Mouse (Mus musculus) adipocyte (in vitro differentiated cells): ENCODE measurements at regions not wholly inside any gene's neighbourhood (a gene's known extent, or its start where the extent isn't known, plus 50 kb on each side); places are given as distances from the start of the nearest gene placed in this dataset.

Experiments used
- DNase-seq: peaks from one replicate; pipeline ENCODE4 v3.0.0-alpha.2; 2016; ENCODE audit warnings: low spot score

- DNase-seq: peak; percentile 86
These were observed 51.7 kb upstream of the Caprin1 start for GRCm38 (mm10) chr2:103848923-103849700.

- DNase-seq: no peak
These were observed 52.5 kb upstream of the Caprin1 start for GRCm38 (mm10) chr2:103849766-103850530.

GRCm38 (mm10) chr2:103850531-103850816 lies 53.0 kb upstream of the Caprin1 start:
- DNase-seq: no peak

GRCm38 (mm10) chr2:103851171-103851570 lies 53.7 kb upstream of the Caprin1 start:
- no peak for DNase-seq

- DNase-seq: no peak
These were observed 63.8 kb upstream of the Caprin1 start for GRCm38 (mm10) chr2:103861226-103861625.

GRCm38 (mm10) chr2:103864254-103864653 lies 66.8 kb upstream of the Caprin1 start:
- no peak for DNase-seq

- DNase-seq: peak; percentile 55
These were observed 68.1 kb upstream of the Caprin1 start for GRCm38 (mm10) chr2:103865319-103866171.

- no peak for DNase-seq
These were observed 70.0 kb upstream of the Caprin1 start for GRCm38 (mm10) chr2:103867241-103867957.

GRCm38 (mm10) chr2:103867958-103868330 lies 70.5 kb upstream of the Caprin1 start:
- DNase-seq: no peak

- DNase-seq: no peak
These were observed 71.2 kb upstream of the Caprin1 start for GRCm38 (mm10) chr2:103868655-103869054.

GRCm38 (mm10) chr2:103871522-103872276 lies 74.2 kb upstream of the Caprin1 start:
- DNase-seq: peak; percentile 74

GRCm38 (mm10) chr2:103872277-103872636 lies 74.8 kb upstream of the Caprin1 start:
- no peak for DNase-seq

- no peak for DNase-seq
These were observed 75.9 kb upstream of the Caprin1 start for GRCm38 (mm10) chr2:103873381-103873780.

GRCm38 (mm10) chr2:103874466-103874865 lies 77.0 kb upstream of the Caprin1 start:
- DNase-seq: no peak

- DNase-seq: no peak
These were observed 78.3 kb upstream of the Caprin1 start for GRCm38 (mm10) chr2:103875754-103876153.

GRCm38 (mm10) chr2:103876236-103876635 lies 78.8 kb upstream of the Caprin1 start:
- DNase-seq: no peak

GRCm38 (mm10) chr2:103881026-103881763 lies 76.6 kb upstream of the Lmo2 start:
- DNase-seq: no peak

GRCm38 (mm10) chr2:103884926-103885325 lies 72.9 kb upstream of the Lmo2 start:
- no peak for DNase-seq

GRCm38 (mm10) chr2:103888023-103888422 lies 69.8 kb upstream of the Lmo2 start:
- no peak for DNase-seq

GRCm38 (mm10) chr2:103891240-103891767 lies 66.5 kb upstream of the Lmo2 start:
- DNase-seq: no peak
